Mouse (Mus musculus) megakaryocyte, embryonic 14.5 days (primary cell): Measurements from ENCODE around the gene Gpr156.

Experiments used
- FLI1 ChIP-seq: IDR thresholded peaks from 2 replicates; pipeline ENCODE4 v1.6.1; 2012; ENCODE audit warnings: low read length, inconsistent platforms, mixed read lengths
- GATA1 ChIP-seq: IDR thresholded peaks from 3 replicates; pipeline ENCODE4 v1.6.1; 2012; ENCODE audit warnings: mixed read lengths, low read length, inconsistent platforms, borderline replicate concordance

- no peak for TF ChIP-seq FLI1
- TF ChIP-seq GATA1 = no peak
Observed at GRCm38 (mm10) chr16:37879750-37880419, 36.4 kb upstream of the Gpr156 start.
